Mouse (Mus musculus): ENCODE measurements around the gene D630003M21Rik. TPM values are rescaled to one million over a fixed set of nuclear protein-coding genes. Genes with fewer than 3 reads are reported as not detected.

Gene D630003M21Rik
- polyA plus RNA-seq, 1 experiment from 2014 or later: 1.00 TPM

GRCm38 (mm10) chr2:158189451-158189850 is 39.6 kb downstream of the D630003M21Rik start:
- DNase-seq (ENCODE audit: low spot score) (no peak), ATAC-seq (replicated peaks; ENCODE audit: insufficient number of reproducible peaks, low FRiP score, low TSS enrichment, low read depth) (no peak)
- Histone ChIP-seq H3K4me1 (ENCODE audit: control insufficient read depth, insufficient read depth, low read length) (no peaks in the 10 kb centered on the region), H3K27me3 (ENCODE audit: control insufficient read depth, insufficient read depth, low read length) (no peaks in the 10 kb centered on the region), H3K4me3 (ENCODE audit: low read depth, low read length) (no peak overlapping the region), H3K9ac (replicated peaks; ENCODE audit: low read length) (no peak overlapping the region), H3K36me3 (replicated peaks; ENCODE audit: control insufficient read depth, insufficient read depth, low read depth, low read length) (no peaks in the 10 kb centered on the region), H3K4me2 (ENCODE audit: low read depth, low read length) (no peak overlapping the region), H3K27ac (replicated peaks; ENCODE audit: low read depth, low read length) (no peak overlapping the region), H3K9me3 (replicated peaks; ENCODE audit: control insufficient read depth, low read length) (no peaks in the 10 kb centered on the region)
- WGBS: 79% methylated on average over 11 of the region's 11 CpGs

- ATAC-seq (replicated peaks; ENCODE audit: insufficient number of reproducible peaks, low FRiP score, low TSS enrichment, low read depth) (no peak), DNase-seq (ENCODE audit: low spot score) (no peak)
- no peak overlapping the region for H3K4me2 ChIP-seq (ENCODE audit: low read depth, low read length)
- 73% methylated on average over 11 of the region's 11 CpGs for WGBS
- no peak overlapping the region for H3K4me3 ChIP-seq (ENCODE audit: low read depth, low read length)
- no peaks in the 10 kb centered on the region for H3K36me3 ChIP-seq (replicated peaks; ENCODE audit: control insufficient read depth, insufficient read depth, low read depth, low read length)
- no peak overlapping the region for H3K9ac ChIP-seq (replicated peaks; ENCODE audit: low read length)
- no peak overlapping the region for H3K27ac ChIP-seq (replicated peaks; ENCODE audit: low read depth, low read length)
- no peaks in the 10 kb centered on the region for H3K9me3 ChIP-seq (replicated peaks; ENCODE audit: control insufficient read depth, low read length)
- no peaks in the 10 kb centered on the region for H3K4me1 ChIP-seq (ENCODE audit: control insufficient read depth, insufficient read depth, low read length)
- H3K27me3 ChIP-seq (ENCODE audit: control insufficient read depth, insufficient read depth, low read length): no peaks in the 10 kb centered on the region
Measured at GRCm38 (mm10) chr2:158186206-158186871, 42.7 kb downstream of the D630003M21Rik start.

GRCm38 (mm10) chr2:158183266-158183665 is 45.8 kb downstream of the D630003M21Rik start:
- Histone ChIP-seq H3K9me3 (replicated peaks; ENCODE audit: control insufficient read depth, low read length) (no peaks in the 10 kb centered on the region), H3K36me3 (replicated peaks; ENCODE audit: control insufficient read depth, insufficient read depth, low read depth, low read length) (no peaks in the 10 kb centered on the region), H3K27me3 (ENCODE audit: control insufficient read depth, insufficient read depth, low read length) (no peaks in the 10 kb centered on the region), H3K9ac (replicated peaks; ENCODE audit: low read length) (no peak overlapping the region), H3K4me3 (ENCODE audit: low read depth, low read length) (no peak overlapping the region), H3K4me2 (ENCODE audit: low read depth, low read length) (no peak overlapping the region), H3K4me1 (ENCODE audit: control insufficient read depth, insufficient read depth, low read length) (peaks cover 2% of the 10 kb centered on the region; the same call in 1 of the 2 replicates), H3K27ac (replicated peaks; ENCODE audit: low read depth, low read length) (no peak overlapping the region)
- DNase-seq (ENCODE audit: low spot score): no peak
- no peak for ATAC-seq (replicated peaks; ENCODE audit: insufficient number of reproducible peaks, low FRiP score, low TSS enrichment, low read depth)
- 89% methylated on average over 8 of the region's 8 CpGs for WGBS

GRCm38 (mm10) chr2:158181932-158182331 is 47.1 kb downstream of the D630003M21Rik start:
- no peak for ATAC-seq (replicated peaks; ENCODE audit: insufficient number of reproducible peaks, low FRiP score, low TSS enrichment, low read depth)
- H3K4me2 ChIP-seq (ENCODE audit: low read depth, low read length): no peak overlapping the region
- no peak for DNase-seq (ENCODE audit: low spot score)
- H3K4me1 ChIP-seq (ENCODE audit: control insufficient read depth, insufficient read depth, low read length): peaks cover 2% of the 10 kb centered on the region; the same call in 1 of the 2 replicates
- no peaks in the 10 kb centered on the region for H3K36me3 ChIP-seq (replicated peaks; ENCODE audit: control insufficient read depth, insufficient read depth, low read depth, low read length)
- no peak overlapping the region for H3K9ac ChIP-seq (replicated peaks; ENCODE audit: low read length)
- no peak overlapping the region for H3K4me3 ChIP-seq (ENCODE audit: low read depth, low read length)
- H3K27ac ChIP-seq (replicated peaks; ENCODE audit: low read depth, low read length): no peak overlapping the region
- 56% methylated on average over 6 of the region's 6 CpGs for WGBS
- no peaks in the 10 kb centered on the region for H3K9me3 ChIP-seq (replicated peaks; ENCODE audit: control insufficient read depth, low read length)
- H3K27me3 ChIP-seq (ENCODE audit: control insufficient read depth, insufficient read depth, low read length): no peaks in the 10 kb centered on the region

GRCm38 (mm10) chr2:158180797-158181196 is 48.2 kb downstream of the D630003M21Rik start:
- Histone ChIP-seq H3K9ac (replicated peaks; ENCODE audit: low read length) (no peak overlapping the region), H3K4me2 (ENCODE audit: low read depth, low read length) (no peak overlapping the region), H3K4me3 (ENCODE audit: low read depth, low read length) (no peak overlapping the region), H3K9me3 (replicated peaks; ENCODE audit: control insufficient read depth, low read length) (no peaks in the 10 kb centered on the region), H3K4me1 (ENCODE audit: control insufficient read depth, insufficient read depth, low read length) (peaks cover 2% of the 10 kb centered on the region; the same call in 1 of the 2 replicates), H3K27ac (replicated peaks; ENCODE audit: low read depth, low read length) (no peak overlapping the region), H3K36me3 (replicated peaks; ENCODE audit: control insufficient read depth, insufficient read depth, low read depth, low read length) (no peaks in the 10 kb centered on the region), H3K27me3 (ENCODE audit: control insufficient read depth, insufficient read depth, low read length) (no peaks in the 10 kb centered on the region)
- peak; percentile 67 for DNase-seq (ENCODE audit: low spot score)
- no peak for ATAC-seq (replicated peaks; ENCODE audit: insufficient number of reproducible peaks, low FRiP score, low TSS enrichment, low read depth)
- WGBS: 40% methylated on average over 9 of the region's 9 CpGs

- WGBS: 25% methylated on average over 18 of the region's 18 CpGs
- no peak overlapping the region for H3K27ac ChIP-seq (replicated peaks; ENCODE audit: low read depth, low read length)
Measured at GRCm38 (mm10) chr2:158179370-158180111, 49.5 kb downstream of the D630003M21Rik start.

GRCm38 (mm10) chr2:158178696-158179369 is 50.2 kb downstream of the D630003M21Rik start:
- ATAC-seq (replicated peaks; ENCODE audit: insufficient number of reproducible peaks, low FRiP score, low TSS enrichment, low read depth): peak; percentile 78
- Histone ChIP-seq H3K9me3 (replicated peaks; ENCODE audit: control insufficient read depth, low read length) (no peaks in the 10 kb centered on the region), H3K4me1 (ENCODE audit: control insufficient read depth, insufficient read depth, low read length) (peaks cover 2% of the 10 kb centered on the region; the same call in 1 of the 2 replicates), H3K36me3 (replicated peaks; ENCODE audit: control insufficient read depth, insufficient read depth, low read depth, low read length) (no peaks in the 10 kb centered on the region), H3K4me3 (ENCODE audit: low read depth, low read length) (peak overlapping the region; percentile 14), H3K27me3 (ENCODE audit: control insufficient read depth, insufficient read depth, low read length) (no peaks in the 10 kb centered on the region), H3K27ac (replicated peaks; ENCODE audit: low read depth, low read length) (no peak overlapping the region), H3K4me2 (ENCODE audit: low read depth, low read length) (peak overlapping the region; percentile 38), H3K9ac (replicated peaks; ENCODE audit: low read length) (peak overlapping the region; percentile 10; the same call in 1 of the 2 replicates)
- DNase-seq (ENCODE audit: low spot score): peak; percentile 76
- 9% methylated on average over 15 of the region's 19 CpGs for WGBS

More at GRCm38 (mm10) chr2:158179370-158180111, 49.5 kb downstream of the D630003M21Rik start:
- DNase-seq (ENCODE audit: low spot score) (no peak), ATAC-seq (replicated peaks; ENCODE audit: insufficient number of reproducible peaks, low FRiP score, low TSS enrichment, low read depth) (peak; percentile 32; the same call in 1 of the 2 replicates)
- Histone ChIP-seq H3K9me3 (replicated peaks; ENCODE audit: control insufficient read depth, low read length) (no peaks in the 10 kb centered on the region), H3K4me1 (ENCODE audit: control insufficient read depth, insufficient read depth, low read length) (peaks cover 2% of the 10 kb centered on the region; the same call in 1 of the 2 replicates), H3K4me2 (ENCODE audit: low read depth, low read length) (peak overlapping the region; percentile 38), H3K4me3 (ENCODE audit: low read depth, low read length) (peak overlapping the region; percentile 14; the same call in 1 of the 2 replicates), H3K36me3 (replicated peaks; ENCODE audit: control insufficient read depth, insufficient read depth, low read depth, low read length) (no peaks in the 10 kb centered on the region), H3K9ac (replicated peaks; ENCODE audit: low read length) (peak overlapping the region; percentile 10; the same call in 1 of the 2 replicates), H3K27me3 (ENCODE audit: control insufficient read depth, insufficient read depth, low read length) (no peaks in the 10 kb centered on the region)

Data from embryonic facial prominence, embryonic 11.5 days (tissue).